Mouse (Mus musculus): Measurements from ENCODE around the gene Cenpv.
A peak's percentile ranks its signal among the peaks of the same experiment; 100 is the strongest.

Cenpv gene

GRCm38 (mm10) chr11:62539089-62539890 is at the start of gene Cenpv:
Cenpv (minus strand) TSS chr11:62539261.
- peak; percentile 53 to 57 for DNase-seq (ENCODE audit: low spot score in 2 of 2)

- DNase-seq (ENCODE audit: low spot score in 2 of 2): no peak
Measured at GRCm38 (mm10) chr11:62587034-62587433, 48.0 kb upstream of the Cenpv start.

DNA sequence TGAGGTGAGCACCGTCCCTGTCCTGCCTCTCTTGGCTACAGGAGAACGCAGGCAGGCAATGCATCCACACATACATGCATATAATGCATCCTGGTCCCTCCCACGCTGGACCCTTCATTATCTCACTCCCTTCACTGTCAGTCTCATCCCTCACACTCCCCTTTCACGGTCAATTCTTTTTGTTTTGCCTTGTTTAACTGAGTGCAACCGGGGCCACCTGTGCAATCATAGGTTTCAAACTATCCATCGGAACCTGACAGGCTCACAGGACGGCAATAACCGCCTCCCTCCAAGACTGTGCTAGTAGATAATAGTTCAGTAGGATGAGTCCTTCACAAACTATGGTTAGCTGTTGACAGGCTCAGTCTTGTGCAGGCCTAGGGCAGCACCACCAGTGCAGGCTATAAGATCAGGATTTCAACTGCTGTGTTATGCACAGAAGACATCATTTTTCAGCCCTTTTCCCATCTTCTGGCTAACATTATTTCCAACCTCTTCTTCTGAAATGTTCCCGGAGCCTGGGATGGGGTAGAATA is 45.7 kb upstream of the Cenpv start:
- DNase-seq (ENCODE audit: low spot score in 2 of 2): no peak

DNA sequence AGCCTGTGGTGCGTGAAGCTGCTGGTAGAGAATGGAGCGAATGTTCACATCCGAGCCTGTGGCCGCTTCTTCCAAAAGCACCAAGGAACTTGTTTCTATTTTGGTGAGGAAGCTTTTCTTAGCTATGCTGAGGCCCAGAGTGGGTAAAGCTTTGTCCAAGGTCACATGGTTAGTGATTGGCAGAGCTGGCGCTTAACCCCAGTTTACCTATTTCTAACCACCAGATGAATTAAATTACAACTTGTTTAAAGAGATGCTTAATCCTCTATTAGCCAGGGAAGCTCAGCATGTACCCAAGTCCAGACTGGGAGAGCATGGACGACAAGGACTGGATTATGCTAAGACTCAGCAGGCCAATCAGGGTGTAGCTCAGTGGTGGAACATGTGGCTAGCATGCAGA is 44.0 kb upstream of the Cenpv start:
- no peak for DNase-seq (ENCODE audit: low spot score in 2 of 2)

DNA sequence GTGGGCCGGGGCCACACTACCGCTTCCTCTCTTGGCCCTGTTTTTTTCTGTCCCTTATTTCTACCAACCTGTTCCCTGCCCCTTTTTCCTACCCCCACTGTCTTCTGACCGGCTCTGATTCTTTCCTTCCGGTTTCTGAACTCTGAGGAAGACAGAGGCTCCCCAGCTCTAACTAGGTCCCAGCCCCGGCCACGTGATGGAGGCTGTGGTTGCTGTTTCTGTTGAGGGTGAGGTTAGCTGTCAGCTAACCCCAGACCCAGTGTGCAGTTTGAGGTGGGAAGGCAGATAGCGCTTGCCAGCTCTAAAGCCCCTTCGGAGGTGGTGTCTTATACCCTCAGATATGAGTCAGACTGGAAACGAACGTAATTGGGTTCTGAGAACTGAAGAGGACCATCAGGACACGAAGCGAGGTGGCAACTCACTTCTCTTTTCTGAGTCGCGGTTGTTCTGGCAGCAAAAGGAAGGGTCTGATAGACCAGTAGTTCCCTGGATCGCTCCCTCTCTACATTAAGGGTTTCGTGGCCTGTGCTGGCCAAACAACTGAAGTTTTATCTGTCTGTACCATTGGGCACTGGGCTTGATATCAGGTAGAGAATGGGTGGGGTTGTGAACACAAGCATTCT is 37.6 kb upstream of the Cenpv start:
- peak; percentile 10 to 28 for DNase-seq (ENCODE audit: low spot score in 2 of 2)

GRCm38 (mm10) chr11:62575659-62576438 is 36.8 kb upstream of the Cenpv start:
- peak; percentile 36 to 39 for DNase-seq (ENCODE audit: low spot score in 2 of 2)

DNA sequence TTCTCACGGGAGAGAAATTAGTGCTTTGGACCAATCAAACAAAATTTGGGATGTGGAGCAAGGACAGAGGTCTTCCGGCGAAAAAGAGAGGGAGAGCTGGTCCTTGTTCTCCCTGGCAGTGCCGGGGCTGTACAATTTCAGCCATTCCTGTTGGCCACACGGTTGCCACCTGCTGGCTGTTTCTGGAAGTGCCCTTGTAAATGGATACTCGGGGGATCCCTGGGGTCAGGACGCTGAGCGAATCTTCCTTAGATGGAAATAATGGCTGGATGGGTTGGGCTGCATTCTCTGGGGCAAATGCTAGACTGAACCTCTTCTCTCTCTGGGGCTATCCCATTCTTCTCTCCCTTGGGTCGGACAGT is 36.2 kb upstream of the Cenpv start:
- DNase-seq (ENCODE audit: low spot score in 2 of 2): peak; percentile 83 to 91

DNA sequence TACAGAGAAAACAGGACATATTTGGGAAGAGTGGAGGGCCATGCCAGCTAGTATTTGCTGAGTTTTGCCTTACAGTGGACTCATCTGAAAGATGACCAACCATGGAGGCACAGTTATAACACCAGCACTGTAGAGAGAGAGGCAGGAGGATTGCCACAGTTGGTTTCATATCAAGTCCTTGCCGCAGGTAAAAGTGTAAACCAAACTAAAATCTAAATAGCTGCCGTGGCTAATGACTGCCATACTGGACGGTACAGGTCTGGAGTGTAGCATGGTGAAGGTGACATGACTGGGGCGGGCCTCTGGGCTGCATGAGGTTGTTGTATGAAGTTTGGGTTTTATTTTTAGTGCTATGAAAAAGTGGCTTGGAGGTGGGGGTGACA is 35.6 kb upstream of the Cenpv start:
- DNase-seq (ENCODE audit: low spot score in 2 of 2): no peak

DNA sequence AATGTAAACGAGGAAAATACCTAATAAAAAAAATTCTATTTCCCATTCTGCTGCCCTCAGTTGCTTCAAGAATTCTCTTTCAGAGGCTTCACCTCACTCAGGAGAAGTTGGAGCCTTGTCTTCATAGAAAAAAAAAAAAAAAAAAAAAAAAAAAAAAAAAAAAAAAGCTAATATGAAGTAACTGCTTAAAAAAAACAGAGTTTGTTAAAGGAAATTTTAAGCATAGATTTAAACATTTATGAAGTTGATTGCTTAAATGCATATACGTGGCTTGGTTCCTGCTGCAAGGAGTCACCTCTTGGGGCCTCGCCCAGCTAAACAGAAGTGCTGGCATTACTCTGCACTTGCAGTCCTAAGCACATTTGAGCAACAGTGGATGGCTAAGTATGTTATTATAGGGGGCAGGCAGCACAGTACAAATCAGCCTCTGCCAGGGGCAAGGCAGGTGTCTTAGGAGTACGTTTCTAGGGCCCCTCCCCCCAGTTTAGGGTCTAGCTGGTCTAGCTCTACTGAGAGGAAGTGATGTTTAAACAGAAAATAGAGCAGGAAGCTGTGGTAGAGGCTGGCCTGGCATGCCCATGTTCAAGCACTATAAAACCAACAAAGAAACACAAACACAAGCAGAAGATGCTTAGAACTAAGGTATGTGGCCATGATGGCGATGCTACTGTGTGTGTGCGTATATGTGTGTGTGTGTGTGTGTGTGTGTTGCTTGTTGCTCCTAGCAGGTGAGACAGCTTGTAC is 35.1 kb upstream of the Cenpv start, which contains the start of gene Trpv2:
TSS of gene Trpv2 (plus strand) at position 528 of the 744 bp plus-strand sequence.
- DNase-seq (ENCODE audit: low spot score in 2 of 2): no peak

DNA sequence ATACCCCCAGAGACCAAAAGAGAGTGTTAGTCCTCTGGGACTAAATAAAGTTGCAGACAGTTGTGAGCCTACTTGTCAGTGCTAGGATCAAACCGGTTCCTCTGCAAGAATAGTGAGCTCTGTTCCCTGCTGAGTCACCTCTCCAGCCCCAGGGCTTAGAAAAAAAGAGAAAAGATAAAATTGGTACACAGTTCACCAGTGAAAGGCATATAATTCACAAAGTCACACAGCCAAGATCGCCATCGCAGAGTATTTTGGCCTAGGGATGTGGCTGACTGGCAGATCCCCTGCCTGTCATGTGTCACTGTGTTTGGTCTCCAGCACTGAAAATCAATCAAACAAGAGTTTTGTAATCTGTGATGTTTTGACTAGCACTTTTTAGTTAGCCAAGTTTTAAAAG is 29.2 kb upstream of the Cenpv start:
- DNase-seq (ENCODE audit: low spot score in 2 of 2): no peak

- DNase-seq (ENCODE audit: low spot score in 2 of 2): no peak
Measured at GRCm38 (mm10) chr11:62566211-62566610, 27.1 kb upstream of the Cenpv start.

DNA sequence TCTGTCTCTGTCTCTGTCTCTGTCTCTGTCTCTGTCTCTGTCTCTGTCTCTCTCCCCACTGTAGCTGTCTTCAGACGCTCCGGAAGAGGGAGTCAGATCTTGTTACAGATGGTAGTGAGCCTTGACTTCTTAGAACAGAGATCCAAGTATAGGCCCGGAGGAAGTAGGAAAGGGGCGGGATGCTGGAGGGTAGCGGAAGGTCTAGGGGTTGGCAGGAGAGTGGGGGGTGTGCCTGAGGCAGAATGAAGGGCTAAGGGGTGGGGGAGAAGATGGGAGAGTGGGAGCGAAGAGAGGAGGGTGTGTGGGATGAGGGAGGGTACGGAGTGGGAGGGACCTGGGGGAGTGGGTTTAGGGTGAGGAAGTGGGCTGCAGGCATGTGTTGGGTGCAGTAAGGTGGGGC is 26.7 kb upstream of the Cenpv start:
- DNase-seq (ENCODE audit: low spot score in 2 of 2): no peak

- DNase-seq (ENCODE audit: low spot score in 2 of 2): no peak
Measured at GRCm38 (mm10) chr11:62563590-62563989, 24.5 kb upstream of the Cenpv start.

DNA sequence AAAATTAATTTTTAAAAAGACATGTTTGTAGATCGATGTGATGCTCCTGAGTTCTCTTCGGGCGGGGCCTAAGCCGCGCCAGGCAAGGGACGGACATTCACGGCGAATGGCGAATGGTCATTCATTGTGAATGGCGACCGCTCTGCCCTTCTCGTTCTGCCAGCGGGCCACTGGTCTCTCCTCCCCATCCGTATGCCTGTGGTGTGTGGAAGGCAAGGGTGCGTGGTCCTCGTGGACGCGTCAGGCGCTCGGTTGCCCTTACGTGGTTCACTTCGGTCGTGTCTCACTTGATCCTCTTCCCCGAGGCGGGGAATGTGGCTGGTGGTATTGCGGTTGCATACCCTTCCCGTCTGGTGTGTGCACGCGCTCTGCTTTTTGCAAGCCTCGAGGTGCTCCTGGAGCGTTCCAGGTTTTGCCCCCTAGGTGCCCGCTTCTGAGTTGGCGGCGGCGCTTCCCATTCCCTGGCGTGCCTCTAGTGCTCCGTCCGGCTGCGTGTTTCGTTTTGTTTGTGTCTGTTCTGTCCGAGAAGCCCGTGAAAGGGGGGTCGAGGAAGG is 21.5 kb upstream of the Cenpv start:
- DNase-seq (ENCODE audit: low spot score in 2 of 2): no peak

GRCm38 (mm10) chr11:62558961-62559646 is 20.0 kb upstream of the Cenpv start:
- no peak for DNase-seq (ENCODE audit: low spot score in 2 of 2)

GRCm38 (mm10) chr11:62558152-62558551 is 19.1 kb upstream of the Cenpv start:
- DNase-seq (ENCODE audit: low spot score in 2 of 2): no peak

- no peak for DNase-seq (ENCODE audit: low spot score in 2 of 2)
Measured at GRCm38 (mm10) chr11:62557205-62557604, 18.1 kb upstream of the Cenpv start.

DNA sequence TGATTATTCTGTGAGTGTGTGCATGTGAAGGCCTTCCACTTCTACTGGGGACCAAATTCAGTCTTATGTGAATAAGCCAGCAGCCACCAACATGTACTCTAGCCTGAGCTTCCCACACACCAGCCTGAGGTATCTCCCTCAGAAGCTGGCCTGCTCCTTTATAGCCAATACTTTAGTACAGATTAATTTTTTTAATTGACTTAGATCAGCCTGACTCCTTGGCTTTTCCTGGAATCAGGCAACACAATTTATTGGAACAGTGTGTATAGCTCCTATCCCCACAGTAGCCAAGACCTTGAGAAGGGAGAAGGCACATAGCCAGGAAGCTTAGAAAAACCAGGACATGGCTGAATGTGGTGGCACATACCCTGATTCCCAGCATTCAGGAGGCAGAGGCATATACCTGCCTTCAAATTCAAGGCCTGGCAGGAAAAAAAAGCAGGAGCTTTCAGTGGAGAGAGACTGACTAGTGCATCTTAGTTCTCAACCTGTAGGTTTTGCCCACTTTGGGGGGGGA is 16.9 kb upstream of the Cenpv start:
- DNase-seq (ENCODE audit: low spot score in 2 of 2): no peak

DNA sequence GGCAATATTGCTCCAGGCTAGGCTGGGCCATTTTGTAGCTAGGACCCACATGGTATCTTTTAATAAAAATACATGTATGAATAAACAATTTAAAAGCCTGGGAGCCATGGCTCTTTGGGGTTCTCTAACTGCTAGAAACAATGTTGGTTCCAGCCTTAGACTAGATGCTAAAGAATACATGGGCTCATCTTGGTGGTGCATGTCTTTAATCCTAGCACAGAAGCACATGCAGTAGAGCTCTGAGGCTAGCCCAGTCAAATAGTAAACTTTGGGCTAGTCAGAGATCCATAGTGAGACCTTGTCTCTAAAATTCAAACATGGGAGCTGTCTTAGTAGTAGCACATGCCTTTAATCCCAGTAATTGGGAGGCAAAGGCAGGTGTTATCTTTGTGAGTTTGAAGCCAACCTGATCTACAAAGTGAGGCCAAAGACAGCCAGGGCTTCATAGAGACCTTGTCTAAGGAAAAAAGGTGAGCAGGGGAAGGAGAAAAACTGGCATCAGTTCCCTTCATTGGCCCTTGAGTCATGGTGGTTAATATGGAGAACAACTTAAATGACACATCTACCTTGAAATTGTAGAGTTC is 16.0 kb upstream of the Cenpv start:
- no peak for DNase-seq (ENCODE audit: low spot score in 2 of 2)
